Mouse (Mus musculus) bone marrow macrophage, adult 2 months (primary cell): ENCODE data around the gene Snap29. TPM values are rescaled to one million over a fixed set of nuclear protein-coding genes. Genes with fewer than 3 reads are reported as not detected.
A peak's percentile ranks its signal among the peaks of the same experiment; 100 is the strongest.

ENCODE experiments used
- H3K27ac ChIP-seq: 2 replicates; pipeline ENCODE4 v1.5.1; 2012; ENCODE audit warnings: low read depth, low read length; ENCODE audit not compliant: insufficient read depth
- H3K4me1 ChIP-seq: 2 replicates; pipeline ENCODE4 v1.6.1; 2012; ENCODE audit warnings: low read length; ENCODE audit not compliant: control insufficient read depth, insufficient read depth
- H3K4me3 ChIP-seq: 2 replicates; pipeline ENCODE4 v1.5.1; 2012; ENCODE audit warnings: mild to moderate bottlenecking, low read length, moderate library complexity; ENCODE audit not compliant: insufficient read depth
- CTCF ChIP-seq: IDR thresholded peaks from 2 replicates; pipeline ENCODE4 v1.5.1; 2012; ENCODE audit warnings: low read depth, mild to moderate bottlenecking, low read length, moderate library complexity
- POLR2A ChIP-seq: IDR thresholded peaks from 2 replicates; pipeline ENCODE4 v1.6.1; 2012; ENCODE audit warnings: mild to moderate bottlenecking, low read depth, low read length, borderline replicate concordance
- polyA plus RNA-seq: library from polyadenylated mRNA; stranded (reverse); fragments of >200 nt; gene quantifications from 2 replicates; pipeline ENCODE4 v1.2.4, GENCODE M21; 2012; ENCODE audit not compliant: missing spikeins, insufficient read depth, insufficient read length

The Snap29 gene
- 31.9 and 35.3 TPM in 2 replicates for polyA plus RNA-seq

DNA sequence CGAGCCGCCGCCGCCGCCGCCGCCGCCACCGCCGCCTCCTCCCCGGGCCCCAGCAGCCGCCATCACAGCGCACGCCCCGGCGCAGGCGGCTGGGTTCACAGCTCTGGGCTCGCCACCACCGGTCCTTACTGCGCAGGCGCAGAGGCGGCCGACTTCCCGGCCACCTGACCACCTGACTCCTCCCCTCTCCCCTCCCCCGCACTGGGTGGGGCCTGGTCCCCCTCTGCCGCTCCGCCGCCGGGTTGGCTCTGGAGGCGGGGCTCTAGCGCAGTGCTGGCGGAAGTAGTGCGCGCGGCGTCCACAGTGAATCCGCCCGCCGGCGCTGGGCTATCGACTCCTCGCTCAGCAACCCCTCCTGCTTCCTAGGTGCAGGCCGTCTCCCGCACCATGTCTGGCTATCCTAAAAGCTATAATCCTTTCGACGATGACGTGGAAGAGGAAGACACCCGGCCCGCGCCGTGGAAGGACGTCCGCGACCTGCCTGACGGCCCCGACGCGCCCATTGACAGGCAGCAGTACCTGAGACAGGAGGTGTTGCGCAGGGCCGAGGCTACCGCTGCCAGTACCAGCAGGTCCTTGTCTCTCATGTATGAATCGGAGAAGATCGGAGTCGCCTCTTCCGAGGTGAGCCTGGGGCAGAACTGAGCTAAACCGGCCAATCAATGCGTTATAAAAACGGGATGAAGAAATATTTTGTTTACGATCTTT, at the start of gene Snap29, which contains the start of gene Pi4ka:
Gene Snap29, plus strand, starts transcription at position 251 of the 708 bp plus-strand sequence.
Gene Pi4ka, minus strand, starts transcription at position 579 of the 708 bp plus-strand sequence.
- H3K27ac ChIP-seq = peak within 1 kb of the TSS; percentile 71
- peak within 1 kb of the TSS; percentile 98 for H3K4me3 ChIP-seq
- H3K4me1 ChIP-seq = peaks cover 35% of the 10 kb centered on the region
- no peak for TF ChIP-seq CTCF
- TF ChIP-seq POLR2A = no peak

DNA sequence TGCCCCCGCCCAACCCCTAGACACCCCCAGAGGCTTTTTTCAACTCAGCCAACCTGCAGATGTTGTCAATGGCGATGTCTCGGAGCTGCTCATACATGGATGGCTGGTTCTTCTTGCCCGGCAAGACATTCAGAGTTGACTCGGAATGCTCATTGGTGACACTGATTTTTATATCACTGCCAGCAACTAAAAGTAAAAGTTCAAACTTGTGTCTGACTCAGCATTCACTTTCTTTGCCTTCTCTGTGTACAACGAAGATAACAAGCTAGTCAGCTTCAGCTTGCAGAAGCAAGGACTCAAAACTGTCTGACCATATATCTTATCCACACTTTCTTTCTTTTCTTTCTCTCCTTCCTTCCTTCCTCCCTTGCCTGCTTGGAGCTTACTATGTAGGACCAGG, 49.8 kb upstream of the Snap29 start:
- TF ChIP-seq CTCF (no peak), POLR2A (no peak)

DNA sequence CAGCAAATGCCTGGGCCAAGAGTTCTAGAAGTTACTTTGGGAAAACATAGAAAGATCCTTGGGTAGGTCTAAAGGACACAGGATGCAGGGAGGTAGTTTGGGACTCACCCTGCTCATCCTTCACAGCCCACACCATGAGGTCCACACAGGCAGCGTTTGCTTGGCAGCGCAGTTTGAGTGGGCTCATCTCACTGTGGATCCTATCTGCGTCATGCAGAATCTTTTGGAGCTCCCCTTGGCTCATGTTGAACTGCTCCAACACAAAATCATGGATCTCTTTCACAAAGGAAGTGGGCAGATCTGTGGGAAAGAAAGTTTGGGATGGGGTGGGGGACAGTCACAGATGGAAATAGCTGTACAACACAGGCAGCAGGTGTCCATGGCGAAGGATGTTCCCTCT, 47.0 kb upstream of the Snap29 start:
- Histone ChIP-seq H3K4me1 (no peaks in the 10 kb centered on the region), H3K4me3 (no peak overlapping the region), H3K27ac (no peak overlapping the region)
- TF ChIP-seq POLR2A (no peak), CTCF (no peak)

More for the DNA sequence above, 49.8 kb upstream of the Snap29 start:
- H3K4me1 ChIP-seq = no peaks in the 10 kb centered on the region
- H3K4me3 ChIP-seq = no peak overlapping the region
- no peak overlapping the region for H3K27ac ChIP-seq

DNA sequence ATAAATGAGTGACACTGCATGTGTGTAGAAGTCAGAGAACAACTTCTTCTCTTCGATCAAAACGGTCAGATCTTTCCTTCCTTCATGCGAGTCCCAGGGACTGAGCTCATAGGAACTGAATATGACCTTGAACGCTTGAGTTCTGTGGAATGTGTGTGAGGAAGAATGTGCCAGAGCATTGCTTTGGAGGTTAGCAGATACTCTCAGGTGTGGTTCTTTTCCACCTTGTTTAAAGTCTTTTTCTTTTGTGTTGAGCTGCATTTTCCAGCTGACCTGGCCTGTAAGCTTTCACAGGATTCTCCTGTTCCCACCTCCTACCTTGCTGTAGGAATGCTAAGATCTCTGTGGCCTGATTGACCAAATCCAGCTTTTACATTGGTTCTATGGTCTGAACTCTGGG, 23.5 kb upstream of the Snap29 start:
- TF ChIP-seq CTCF (no peak), POLR2A (no peak)
- no peak overlapping the region for H3K27ac ChIP-seq
- H3K4me1 ChIP-seq = no peaks in the 10 kb centered on the region
- H3K4me3 ChIP-seq = no peak overlapping the region

DNA sequence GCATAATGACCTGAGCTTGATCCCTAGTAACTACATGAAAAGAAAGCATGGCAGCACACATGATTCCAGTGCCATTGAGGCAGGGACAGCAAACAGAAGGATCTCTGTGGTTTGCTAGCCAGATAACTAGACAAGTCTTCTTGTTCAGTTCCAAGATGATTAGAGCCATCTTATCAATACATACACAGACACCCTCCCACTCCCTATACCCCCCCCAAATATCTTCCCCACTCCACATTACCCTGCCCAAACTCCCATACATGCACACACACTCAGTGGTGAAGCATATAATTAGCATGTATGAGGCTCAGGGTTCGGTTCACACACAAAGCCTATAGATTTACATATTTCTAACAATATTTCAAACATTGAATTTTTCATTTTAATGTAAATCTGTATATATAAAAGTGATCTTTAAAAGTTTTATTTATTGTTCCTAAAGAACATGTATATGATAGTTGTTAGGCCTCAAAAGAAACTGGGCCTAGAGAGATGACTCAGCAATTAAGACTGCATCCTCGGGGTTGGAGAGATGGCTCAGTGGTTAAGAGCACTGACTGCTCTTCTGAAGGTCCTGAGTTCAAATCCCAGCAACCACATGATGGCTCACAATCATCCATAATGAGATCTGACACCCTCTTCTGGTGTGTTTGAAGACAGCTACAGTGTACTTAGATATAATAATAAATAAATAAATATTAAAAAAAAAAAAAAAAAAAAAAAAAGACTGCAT, 22.0 kb upstream of the Snap29 start:
- no peak overlapping the region for H3K4me3 ChIP-seq
- TF ChIP-seq POLR2A = no peak
- TF ChIP-seq CTCF = no peak

DNA sequence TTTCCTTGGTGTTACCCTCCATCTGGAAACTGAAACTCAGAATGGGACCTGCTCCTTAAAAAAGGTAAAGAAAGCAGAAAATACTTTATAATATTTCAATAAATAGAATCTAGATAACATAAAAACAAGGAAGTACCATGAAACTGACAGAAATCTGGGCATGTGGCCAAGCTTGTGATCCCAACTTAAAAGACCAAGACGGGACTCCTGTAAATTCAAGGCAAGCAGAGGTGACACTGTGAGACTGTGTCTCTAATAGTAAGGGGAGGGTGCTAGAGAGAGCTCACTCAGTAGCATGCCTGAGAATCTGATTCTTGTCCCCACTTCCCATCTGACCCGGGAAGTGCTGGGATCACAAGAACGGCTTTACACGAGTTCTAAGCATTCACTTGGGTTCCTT, 13.0 kb upstream of the Snap29 start:
- Histone ChIP-seq H3K4me1 (peaks cover 13% of the 10 kb centered on the region), H3K27ac (peak overlapping the region; percentile 80), H3K4me3 (peak overlapping the region; percentile 12)
- TF ChIP-seq CTCF (no peak), POLR2A (no peak)

More for the DNA sequence above, 22.0 kb upstream of the Snap29 start:
- H3K4me1 ChIP-seq = no peaks in the 10 kb centered on the region
- H3K27ac ChIP-seq = no peak overlapping the region

DNA sequence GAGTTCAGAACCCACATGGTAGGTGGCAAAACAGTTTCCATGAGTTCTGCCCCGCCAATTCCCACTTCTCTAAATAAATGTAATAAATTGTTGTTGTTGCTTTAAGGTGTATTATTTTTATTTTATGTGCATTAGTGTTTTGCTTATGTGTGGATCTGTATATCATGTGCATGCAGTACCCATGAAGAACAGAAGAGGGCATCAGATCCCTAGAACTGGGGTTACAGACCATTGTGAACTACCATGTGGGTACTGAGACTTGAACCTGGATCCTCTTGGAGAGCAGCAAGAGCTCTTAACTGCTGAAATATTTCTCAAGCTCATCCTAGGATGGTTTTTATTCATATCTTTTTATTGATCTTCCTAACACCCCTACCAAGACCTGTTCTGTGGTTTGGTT, 2.9 kb upstream of the Snap29 start:
- TF ChIP-seq CTCF (no peak), POLR2A (no peak)
- no peak overlapping the region for H3K4me3 ChIP-seq
- no peak overlapping the region for H3K27ac ChIP-seq
- H3K4me1 ChIP-seq = peaks cover 18% of the 10 kb centered on the region

DNA sequence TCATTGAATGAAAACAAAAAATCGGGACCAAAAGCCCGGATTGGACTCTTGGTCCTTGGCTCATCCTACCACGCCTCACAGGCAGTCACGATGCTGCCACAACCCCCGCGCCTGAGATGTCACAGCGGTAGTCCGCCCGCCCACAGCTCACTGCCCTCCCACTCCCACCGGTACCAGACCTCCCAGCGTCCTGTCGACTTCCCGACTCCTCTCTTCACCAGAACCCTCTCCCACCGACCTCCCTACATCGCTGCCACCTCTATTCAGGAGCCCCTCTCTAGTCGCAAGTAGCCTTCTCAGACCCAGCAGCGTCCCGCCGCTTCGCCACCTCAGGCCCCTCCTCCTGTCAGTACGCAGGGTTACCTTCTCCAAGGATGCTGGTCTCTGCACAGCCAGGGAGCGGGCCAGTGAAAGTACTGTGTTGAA, 502 bp upstream of the Snap29 start:
- Histone ChIP-seq H3K4me1 (peaks cover 30% of the 10 kb centered on the region), H3K27ac (peak overlapping the region; percentile 41), H3K4me3 (peak overlapping the region; percentile 98)
- TF ChIP-seq POLR2A = no peak
- TF ChIP-seq CTCF = no peak

DNA sequence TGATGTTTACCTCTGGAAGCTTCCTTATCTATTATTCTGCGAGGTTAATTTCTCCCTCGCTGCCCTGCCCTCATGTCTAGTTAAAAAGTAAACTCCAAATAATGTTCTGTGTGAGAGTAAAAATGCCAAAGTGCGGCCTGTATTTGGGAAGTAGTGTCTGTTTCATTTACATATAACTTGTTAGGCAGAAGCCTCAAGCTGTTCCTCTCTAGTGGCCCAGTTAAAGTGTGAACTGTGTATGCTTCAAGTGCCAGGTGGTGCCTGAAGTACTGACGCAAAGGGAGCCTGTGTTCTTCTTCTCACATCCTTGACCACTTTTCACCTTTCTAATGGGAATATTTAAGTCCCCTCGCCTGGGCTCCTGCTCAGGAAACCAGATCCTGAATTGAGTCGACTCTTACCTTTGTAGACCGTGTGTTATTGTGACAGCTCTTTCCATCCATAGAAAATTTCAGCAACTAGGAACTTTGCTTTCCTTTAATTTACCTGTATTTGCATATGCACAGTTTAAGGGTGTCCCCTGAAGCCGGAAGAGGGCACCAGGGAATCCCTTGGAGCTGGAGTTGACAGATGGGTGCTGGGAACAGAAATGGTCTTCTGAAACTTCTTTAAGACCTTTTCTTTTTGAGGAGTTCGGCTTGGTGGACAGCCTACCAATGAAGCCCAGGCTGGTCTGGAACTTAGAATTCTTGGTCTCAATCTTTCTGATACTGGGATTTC, 886 bp downstream of the Snap29 start:
- Histone ChIP-seq H3K27ac (peak overlapping the region; percentile 71), H3K4me1 (peaks cover 40% of the 10 kb centered on the region)

DNA sequence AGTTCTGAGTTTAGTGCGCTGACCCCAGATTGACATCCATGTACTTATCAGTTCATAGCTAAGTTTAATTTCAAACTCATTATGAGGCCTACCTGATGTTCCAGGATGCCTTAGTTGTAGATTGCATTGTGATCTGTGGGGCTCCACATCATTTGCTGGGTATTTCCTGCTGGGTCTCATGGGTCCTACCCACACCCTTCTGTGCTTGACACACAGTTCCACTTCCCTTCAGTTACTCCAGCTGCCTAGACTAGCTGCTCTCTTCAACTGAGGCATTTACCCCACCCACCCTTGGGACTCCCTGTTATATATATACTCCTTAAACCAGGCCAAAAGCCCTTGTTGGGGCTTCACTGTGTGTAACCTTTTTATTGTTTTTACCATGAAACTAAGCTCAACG, 3.3 kb downstream of the Snap29 start:
- Histone ChIP-seq H3K4me3 (no peak overlapping the region), H3K4me1 (peaks cover 40% of the 10 kb centered on the region), H3K27ac (peak overlapping the region; percentile 79)
- TF ChIP-seq CTCF = no peak
- TF ChIP-seq POLR2A = no peak

More for the DNA sequence above, 886 bp downstream of the Snap29 start:
- H3K4me3 ChIP-seq = peak overlapping the region; percentile 91
- TF ChIP-seq CTCF (no peak), POLR2A (no peak)
